Mouse (Mus musculus): Measurements from ENCODE around the gene Rnf183.

- TF ChIP-seq CTCF (IDR thresholded peaks at IDR 0.05; ENCODE audit: control insufficient read depth, insufficient read depth, insufficient replicate concordance, low read depth, low read length), result no peak
- TF ChIP-seq POLR2A (IDR thresholded peaks at IDR 0.05; ENCODE audit: control insufficient read depth, low read depth, low read length), result no peak
These were observed 5.9 kb upstream of the Rnf183 start for GRCm38 (mm10) chr4:62440986-62441385.

All from testis, adult 2 months (tissue).